Mouse (Mus musculus) myocyte (in vitro differentiated cells): ENCODE data around the gene Ranbp17. TPM values are rescaled to one million over a fixed set of nuclear protein-coding genes. Genes with fewer than 3 reads are reported as not detected.

ENCODE experiments used
- H3K27me3 ChIP-seq: one replicate; pipeline ENCODE4 v1.6.1; 2011; ENCODE audit not compliant: control insufficient read depth, insufficient read depth, insufficient read length
- H3K36me3 ChIP-seq: one replicate; pipeline ENCODE4 v1.6.1; 2011; ENCODE audit not compliant: control insufficient read depth, insufficient read depth
- H3K4me2 ChIP-seq: one replicate; pipeline ENCODE4 v1.6.1; 2011; ENCODE audit warnings: low read depth, control low read depth
- H3K4me3 ChIP-seq: one replicate; pipeline ENCODE4 v1.5.1; 2011; ENCODE audit warnings: mild to moderate bottlenecking, control low read depth, moderate library complexity
- H3K79me2 ChIP-seq: one replicate; pipeline ENCODE4 v1.6.1; 2011; ENCODE audit not compliant: control insufficient read depth, insufficient read depth
- H3ac ChIP-seq: one replicate; pipeline ENCODE4 v1.6.1; 2011; ENCODE audit not compliant: control insufficient read depth, insufficient read length
- CEBPB ChIP-seq: IDR thresholded peaks from 2 replicates; pipeline ENCODE4 v1.6.1; 2011; ENCODE audit warnings: mild to moderate bottlenecking, moderate library complexity; ENCODE audit not compliant: poor library complexity, insufficient read depth, severe bottlenecking
- E2F4 ChIP-seq: IDR thresholded peaks from one replicate; pipeline ENCODE4 v1.6.1; 2011; ENCODE audit warnings: mild to moderate bottlenecking, control low read depth, moderate library complexity; ENCODE audit not compliant: insufficient read depth
- MAX ChIP-seq: IDR thresholded peaks from one replicate; pipeline ENCODE4 v1.6.1; 2011; ENCODE audit warnings: low read depth, mild to moderate bottlenecking, control low read depth
- MYOD1 ChIP-seq, 3 experiments: IDR thresholded peaks; one replicate each; pipeline ENCODE4 v1.6.1; 2011; ENCODE audit warnings: control low read depth in 2 of 3, low read depth in 2 of 3, mild to moderate bottlenecking in 2 of 3, moderate library complexity in 1 of 3; ENCODE audit not compliant: insufficient read length in 2 of 3, control insufficient read depth in 1 of 3
- MYOG ChIP-seq, 3 experiments: IDR thresholded peaks; one replicate each; pipeline ENCODE4 v1.6.1; 2011; ENCODE audit warnings: control low read depth in 2 of 3, low read depth in 2 of 3, mild to moderate bottlenecking in 2 of 3; ENCODE audit not compliant: insufficient read length in 2 of 3, control insufficient read depth in 1 of 3, insufficient read depth in 1 of 3
- POLR2A ChIP-seq: IDR thresholded peaks from one replicate; pipeline ENCODE4 v1.6.1; 2011; ENCODE audit warnings: low read depth, mild to moderate bottlenecking, control low read depth, moderate library complexity; ENCODE audit not compliant: insufficient read length
- POLR2AphosphoS2 ChIP-seq: IDR thresholded peaks from one replicate; pipeline ENCODE4 v1.6.1; 2011; ENCODE audit warnings: low read depth, control low read depth; ENCODE audit not compliant: insufficient read length
- REST ChIP-seq: IDR thresholded peaks from one replicate; pipeline ENCODE4 v1.6.1; 2011; ENCODE audit warnings: mild to moderate bottlenecking, control low read depth, moderate library complexity; ENCODE audit not compliant: insufficient read depth, insufficient read length
- SRF ChIP-seq: IDR thresholded peaks from one replicate; pipeline ENCODE4 v1.6.1; 2011; ENCODE audit warnings: low read depth; ENCODE audit not compliant: control insufficient read depth, insufficient read length
- TCF12 ChIP-seq: IDR thresholded peaks from one replicate; pipeline ENCODE4 v1.6.1; 2011; ENCODE audit warnings: mild to moderate bottlenecking, control low read depth; ENCODE audit not compliant: poor library complexity, insufficient read depth, severe bottlenecking
- TCF3 ChIP-seq: IDR thresholded peaks from one replicate; pipeline ENCODE4 v1.6.1; 2011; ENCODE audit warnings: low read depth, control low read depth; ENCODE audit not compliant: insufficient read length
- USF1 ChIP-seq: IDR thresholded peaks from one replicate; pipeline ENCODE4 v1.6.1; 2011; ENCODE audit warnings: low read depth, mild to moderate bottlenecking, control low read depth, moderate library complexity
- polyA plus RNA-seq: library from polyadenylated mRNA; unstranded; fragments of >200 nt; fragmentation: generic; extraction: Trizol; gene quantifications from one replicate; pipeline ENCODE4 v1.2.1, GENCODE M21; 2012; ENCODE audit warnings: missing spikeins

The Ranbp17 gene
- polyA plus RNA-seq, 1 experiment, result not detected

GRCm38 (mm10) chr11:33297121-33297520 is 216.4 kb downstream of the Ranbp17 start:
- Histone ChIP-seq H3K4me2 (no peak overlapping the region), H3ac (no peak overlapping the region), H3K79me2 (no peaks in the 10 kb centered on the region), H3K27me3 (no peaks in the 10 kb centered on the region), H3K36me3 (no peaks in the 10 kb centered on the region), H3K4me3 (no peak overlapping the region)
- TF ChIP-seq MAX (no peak), USF1 (no peak), MYOG (IDR thresholded peaks at IDR 0.05; ENCODE audit: control insufficient read depth in 1 of 3, insufficient read depth in 1 of 3, insufficient read length in 2 of 3, low read depth in 2 of 3) (no peak), CEBPB (no peak), POLR2A (no peak), E2F4 (no peak), MYOD1 (IDR thresholded peaks at IDR 0.05; ENCODE audit: control insufficient read depth in 1 of 3, insufficient read length in 2 of 3, low read depth in 2 of 3) (no peak), REST (no peak), TCF12 (no peak), POLR2AphosphoS2 (no peak), TCF3 (no peak), SRF (no peak)

- no peak overlapping the region for H3ac ChIP-seq
- H3K36me3 ChIP-seq, result no peaks in the 10 kb centered on the region
- no peak overlapping the region for H3K4me3 ChIP-seq
- H3K27me3 ChIP-seq, result no peaks in the 10 kb centered on the region
- H3K4me2 ChIP-seq, result no peak overlapping the region
- no peaks in the 10 kb centered on the region for H3K79me2 ChIP-seq
- TF ChIP-seq TCF3, result no peak
- no peak for TF ChIP-seq TCF12
- no peak for TF ChIP-seq MYOD1 (IDR thresholded peaks at IDR 0.05; ENCODE audit: control insufficient read depth in 1 of 3, insufficient read length in 2 of 3, low read depth in 2 of 3)
- TF ChIP-seq USF1, result no peak
- TF ChIP-seq REST, result no peak
- no peak for TF ChIP-seq SRF
- no peak for TF ChIP-seq MYOG (IDR thresholded peaks at IDR 0.05; ENCODE audit: control insufficient read depth in 1 of 3, insufficient read depth in 1 of 3, insufficient read length in 2 of 3, low read depth in 2 of 3)
- TF ChIP-seq POLR2A, result no peak
- no peak for TF ChIP-seq POLR2AphosphoS2
- TF ChIP-seq E2F4, result no peak
- TF ChIP-seq CEBPB, result no peak
- TF ChIP-seq MAX, result no peak
Measured at GRCm38 (mm10) chr11:33295422-33295821, 218.1 kb downstream of the Ranbp17 start.

- TF ChIP-seq MYOG (IDR thresholded peaks at IDR 0.05; ENCODE audit: control insufficient read depth in 1 of 3, insufficient read depth in 1 of 3, insufficient read length in 2 of 3, low read depth in 2 of 3), result no peak
- no peak for TF ChIP-seq POLR2AphosphoS2
- no peak for TF ChIP-seq E2F4
- no peak for TF ChIP-seq REST
- no peak for TF ChIP-seq POLR2A
- TF ChIP-seq MYOD1 (IDR thresholded peaks at IDR 0.05; ENCODE audit: control insufficient read depth in 1 of 3, insufficient read length in 2 of 3, low read depth in 2 of 3), result no peak
- TF ChIP-seq SRF, result no peak
- TF ChIP-seq USF1, result no peak
- TF ChIP-seq MAX, result no peak
- no peak for TF ChIP-seq TCF3
- no peak for TF ChIP-seq CEBPB
- Histone ChIP-seq H3ac (no peak overlapping the region), H3K79me2 (no peaks in the 10 kb centered on the region)
Measured at GRCm38 (mm10) chr11:33294063-33294462, 219.5 kb downstream of the Ranbp17 start.

GRCm38 (mm10) chr11:33278571-33278970 is 235.0 kb downstream of the Ranbp17 start:
- no peak for TF ChIP-seq MYOD1 (IDR thresholded peaks at IDR 0.05; ENCODE audit: control insufficient read depth in 1 of 3, insufficient read length in 2 of 3, low read depth in 2 of 3)
- TF ChIP-seq POLR2A, result no peak
- H3K4me3 ChIP-seq, result no peak overlapping the region
- H3K27me3 ChIP-seq, result no peaks in the 10 kb centered on the region
- no peaks in the 10 kb centered on the region for H3K36me3 ChIP-seq
- no peak overlapping the region for H3ac ChIP-seq
- H3K79me2 ChIP-seq, result no peaks in the 10 kb centered on the region
- no peak overlapping the region for H3K4me2 ChIP-seq

More at GRCm38 (mm10) chr11:33294063-33294462, 219.5 kb downstream of the Ranbp17 start:
- H3K4me3 ChIP-seq, result no peak overlapping the region
- no peak overlapping the region for H3K4me2 ChIP-seq
- H3K27me3 ChIP-seq, result no peaks in the 10 kb centered on the region
- H3K36me3 ChIP-seq, result no peaks in the 10 kb centered on the region

- Histone ChIP-seq H3K4me2 (no peak within 1 kb of the TSS), H3K79me2 (no peaks in the 10 kb centered on the region), H3K27me3 (no peaks in the 10 kb centered on the region), H3K4me3 (no peak within 1 kb of the TSS), H3ac (no peak within 1 kb of the TSS), H3K36me3 (no peaks in the 10 kb centered on the region)
- TF ChIP-seq E2F4 (no peak), USF1 (no peak), MYOG (IDR thresholded peaks at IDR 0.05; ENCODE audit: control insufficient read depth in 1 of 3, insufficient read depth in 1 of 3, insufficient read length in 2 of 3, low read depth in 2 of 3) (no peak), REST (no peak), POLR2A (no peak), TCF12 (no peak), SRF (no peak), MAX (no peak), TCF3 (no peak), CEBPB (no peak), POLR2AphosphoS2 (no peak), MYOD1 (IDR thresholded peaks at IDR 0.05; ENCODE audit: control insufficient read depth in 1 of 3, insufficient read length in 2 of 3, low read depth in 2 of 3) (no peak)
Measured at GRCm38 (mm10) chr11:33276637-33277036, 236.9 kb downstream of the Ranbp17 start, which contains the start of gene Gm12117. TSS of gene Gm12117 (minus strand) at chr11:33276737.
